Mouse (Mus musculus) layer of hippocampus, adult 2 months (tissue): ENCODE data around the gene Zfand4. TPM values are rescaled to one million over a fixed set of nuclear protein-coding genes. Genes with fewer than 3 reads are reported as not detected.
A peak's percentile ranks its signal among the peaks of the same experiment; 100 is the strongest.

Experiments used
- DNase-seq, 2 experiments: peaks; one replicate each; pipeline ENCODE4 v3.0.0; 2022; ENCODE audit warnings: low spot score in 2 of 2
- H3K27ac ChIP-seq: fragments of 200-600 bp; 2 replicates; pipeline ENCODE4 v1.8.1; 2022
- H3K4me3 ChIP-seq: fragments of 200-600 bp; 2 replicates; pipeline ENCODE4 v1.8.1; 2022; ENCODE audit warnings: mild to moderate bottlenecking
- CTCF ChIP-seq: fragments of 200-600 bp; conservative IDR thresholded peaks from 2 replicates; pipeline ENCODE4 v1.8.1; 2022; ENCODE audit warnings: antibody characterized with exemption, mild to moderate bottlenecking, moderate library complexity
- total RNA-seq, 2 experiments: library from RNA; stranded (reverse); gene quantifications; 2 replicates each; pipeline ENCODE4 v1.2.3; 2021

Gene Zfand4
- total RNA-seq, 2 experiments from 2014 or later, result 8.0 to 8.1 TPM

DNA sequence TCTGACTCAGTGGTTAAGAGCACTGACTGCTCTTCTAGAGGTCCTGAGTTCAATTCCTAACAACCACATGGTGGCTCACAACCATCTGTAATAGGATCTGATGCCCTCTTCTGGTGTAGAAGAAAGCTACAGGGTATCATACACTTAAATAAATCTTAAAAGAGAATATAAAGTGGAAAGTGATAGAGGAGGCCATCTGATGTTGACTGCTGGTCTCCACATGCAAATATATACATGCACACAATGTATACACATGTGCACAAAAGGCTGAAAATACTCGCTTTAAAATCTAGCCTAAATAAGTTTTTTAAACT lies 3.0 kb downstream of the Zfand4 start:
- TF ChIP-seq CTCF, result peak; percentile 64
- H3K4me3 ChIP-seq, result no peak overlapping the region
- no peak overlapping the region for H3K27ac ChIP-seq
- DNase-seq, result no peak

DNA sequence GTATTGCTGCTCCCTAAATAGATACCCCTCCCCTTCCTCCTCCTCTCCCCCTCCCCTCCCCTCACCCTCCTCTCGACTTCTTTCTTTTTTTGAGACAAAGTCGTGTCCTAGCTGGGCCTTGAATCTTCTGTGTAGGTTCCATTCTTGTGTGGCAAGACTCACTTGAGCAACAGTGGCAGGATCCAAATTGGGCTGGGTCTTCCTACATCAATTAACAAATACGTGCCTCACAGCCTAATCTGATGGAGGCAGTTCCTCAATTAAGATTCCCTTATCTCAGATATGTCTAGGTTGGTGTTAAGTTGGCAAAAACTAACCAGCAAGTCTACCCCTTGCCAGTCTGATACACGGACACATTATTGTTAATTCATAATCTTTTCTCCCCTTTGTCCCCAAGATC lies 11.7 kb downstream of the Zfand4 start:
- Histone ChIP-seq H3K27ac (no peak overlapping the region), H3K4me3 (no peak overlapping the region)
- no peak for TF ChIP-seq CTCF
- DNase-seq, result no peak

DNA sequence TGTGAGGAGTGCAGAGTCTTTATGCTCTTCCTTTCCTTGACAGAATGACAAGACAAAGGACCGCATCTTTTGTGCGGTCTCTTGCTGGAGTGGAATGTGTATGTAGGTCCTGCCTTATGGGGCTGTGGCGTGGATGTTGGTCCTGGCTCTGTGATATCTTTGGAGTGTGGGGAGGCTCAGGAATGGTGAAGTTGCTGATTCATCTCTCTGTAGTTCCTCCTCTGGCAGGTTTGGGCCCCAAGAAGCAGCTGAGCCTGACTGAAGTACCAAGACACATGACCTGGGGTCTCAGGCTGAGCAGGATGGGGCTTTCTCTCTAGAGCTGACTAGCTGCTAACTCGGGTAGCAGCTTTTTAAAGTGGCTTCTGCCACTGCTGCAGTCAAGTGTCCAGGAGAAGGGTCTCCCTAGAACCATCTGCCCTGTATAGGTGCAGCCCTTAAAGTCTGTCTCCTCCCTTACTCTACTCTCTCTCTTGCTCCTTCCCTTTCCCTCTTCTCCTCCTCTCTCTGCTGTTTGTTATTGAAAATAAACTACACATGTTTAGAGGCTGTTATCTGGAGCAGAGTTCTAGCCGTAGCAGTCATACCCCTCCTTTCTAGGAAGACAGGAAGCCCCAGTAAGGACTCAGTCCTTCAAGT lies 14.8 kb downstream of the Zfand4 start:
- Histone ChIP-seq H3K27ac (no peak overlapping the region), H3K4me3 (no peak overlapping the region)
- TF ChIP-seq CTCF, result no peak
- no peak for DNase-seq

DNA sequence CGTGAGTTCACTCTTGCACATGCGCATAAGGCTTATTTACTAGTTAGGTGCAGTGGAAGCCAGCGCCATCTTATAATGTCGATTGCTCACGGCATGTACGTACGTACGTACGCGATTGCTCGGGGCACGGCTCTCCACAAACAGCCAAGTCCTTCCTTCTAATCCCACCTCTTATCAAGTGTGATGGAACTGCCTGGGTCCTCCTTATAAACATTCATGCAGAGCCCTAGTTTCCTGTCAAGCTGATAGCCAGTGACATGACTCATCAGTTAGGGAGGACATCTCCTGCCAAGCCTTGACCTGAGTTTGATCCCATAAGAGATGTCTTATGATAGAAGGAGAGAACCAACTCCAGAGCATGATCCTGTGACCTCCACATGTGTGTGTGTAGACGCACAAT lies 17.0 kb downstream of the Zfand4 start:
- DNase-seq, result no peak
- H3K27ac ChIP-seq, result no peak overlapping the region
- no peak for TF ChIP-seq CTCF
- no peak overlapping the region for H3K4me3 ChIP-seq

DNA sequence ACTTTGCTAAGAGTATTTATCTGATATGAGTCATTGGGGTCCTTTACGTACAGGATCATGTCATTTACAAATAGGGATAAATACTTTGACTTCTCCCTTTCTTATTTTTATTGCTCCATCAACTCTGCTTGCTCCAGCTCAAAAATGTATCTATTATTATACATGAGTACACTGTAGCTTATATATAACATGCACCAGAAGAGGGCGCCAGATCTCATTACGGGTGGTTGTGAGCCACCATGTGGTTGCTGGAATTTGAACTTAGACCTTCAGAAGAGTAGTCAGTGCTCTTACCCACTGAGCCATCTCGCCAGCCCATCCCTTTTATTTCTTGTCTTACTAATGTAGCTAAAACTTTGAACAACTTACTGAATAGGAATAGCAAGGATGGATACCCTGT lies 18.5 kb downstream of the Zfand4 start:
- no peak overlapping the region for H3K4me3 ChIP-seq
- peak; percentile 59 for TF ChIP-seq CTCF

DNA sequence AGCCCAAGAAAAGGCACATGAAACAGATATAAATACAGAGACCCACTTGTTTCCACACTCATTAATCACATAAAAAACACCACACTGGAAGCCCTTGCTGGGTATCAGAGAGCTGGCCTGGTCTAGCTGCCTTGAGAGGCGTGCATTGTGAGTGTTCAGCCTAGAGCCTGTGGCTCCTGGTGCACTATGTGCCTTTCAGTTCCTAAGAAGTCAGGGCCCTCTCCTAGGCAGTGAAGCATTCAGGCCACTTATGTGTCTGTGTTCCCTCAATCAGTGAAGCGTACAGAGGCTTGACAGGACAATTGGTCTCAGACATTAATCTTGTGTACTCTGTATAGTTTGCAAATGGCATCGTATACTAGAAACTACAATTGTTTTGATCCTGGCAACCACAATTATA lies 19.3 kb downstream of the Zfand4 start:
- no peak overlapping the region for H3K4me3 ChIP-seq
- no peak for DNase-seq
- no peak overlapping the region for H3K27ac ChIP-seq
- no peak for TF ChIP-seq CTCF

More for the DNA sequence above, 18.5 kb downstream of the Zfand4 start:
- DNase-seq, result no peak
- no peak overlapping the region for H3K27ac ChIP-seq

DNA sequence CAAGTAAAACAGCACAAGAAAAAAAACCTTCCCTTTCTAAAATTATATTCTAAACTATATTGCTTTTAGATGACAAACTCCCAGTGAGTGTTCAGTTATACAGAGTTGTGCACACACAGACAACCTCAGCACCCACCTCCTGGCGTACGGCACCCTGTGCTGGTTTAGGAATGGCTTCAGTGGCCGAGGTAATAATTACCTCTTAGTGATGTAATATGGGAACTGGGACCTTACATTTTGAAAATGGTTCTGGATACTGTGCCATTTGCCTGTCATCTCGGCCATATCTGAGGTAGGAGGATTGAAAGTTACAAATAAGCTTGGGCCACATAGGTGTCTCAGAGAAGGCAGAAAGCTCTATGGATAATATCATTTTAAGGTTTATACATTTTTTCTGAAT lies 22.3 kb downstream of the Zfand4 start:
- TF ChIP-seq CTCF, result no peak

GRCm38 (mm10) chr6:116286870-116287575 lies 23.0 kb downstream of the Zfand4 start:
- TF ChIP-seq CTCF, result no peak
- no peak for DNase-seq
- no peak overlapping the region for H3K4me3 ChIP-seq
- H3K27ac ChIP-seq, result no peak overlapping the region

More for the DNA sequence above, 22.3 kb downstream of the Zfand4 start:
- Histone ChIP-seq H3K27ac (no peak overlapping the region), H3K4me3 (no peak overlapping the region)
- no peak for DNase-seq

- H3K4me3 ChIP-seq, result no peak overlapping the region
- no peak for TF ChIP-seq CTCF
- DNase-seq, result no peak
- no peak overlapping the region for H3K27ac ChIP-seq
Measured at GRCm38 (mm10) chr6:116311411-116311810, 47.4 kb downstream of the Zfand4 start.

DNA sequence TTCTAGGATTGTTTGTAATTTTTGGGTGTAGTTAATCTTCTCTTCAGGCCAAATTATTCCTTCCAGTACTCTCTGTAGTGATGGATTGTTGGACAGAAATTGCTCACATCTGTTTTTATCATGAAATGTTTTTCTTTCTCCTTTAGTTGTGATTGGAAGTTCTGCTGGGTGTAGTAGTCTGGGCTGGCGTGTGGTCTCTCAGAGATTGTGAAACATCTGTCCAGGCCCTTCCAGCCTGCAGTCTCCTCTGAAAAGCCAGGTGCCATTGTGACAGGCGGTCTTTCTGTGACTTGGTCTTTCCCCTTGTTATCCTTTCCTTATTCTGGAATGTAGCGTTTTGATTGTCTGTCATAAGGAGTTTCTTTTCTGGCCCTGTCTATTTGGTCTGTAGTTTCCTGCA lies 55.2 kb downstream of the Zfand4 start:
- no peak for TF ChIP-seq CTCF

DNA sequence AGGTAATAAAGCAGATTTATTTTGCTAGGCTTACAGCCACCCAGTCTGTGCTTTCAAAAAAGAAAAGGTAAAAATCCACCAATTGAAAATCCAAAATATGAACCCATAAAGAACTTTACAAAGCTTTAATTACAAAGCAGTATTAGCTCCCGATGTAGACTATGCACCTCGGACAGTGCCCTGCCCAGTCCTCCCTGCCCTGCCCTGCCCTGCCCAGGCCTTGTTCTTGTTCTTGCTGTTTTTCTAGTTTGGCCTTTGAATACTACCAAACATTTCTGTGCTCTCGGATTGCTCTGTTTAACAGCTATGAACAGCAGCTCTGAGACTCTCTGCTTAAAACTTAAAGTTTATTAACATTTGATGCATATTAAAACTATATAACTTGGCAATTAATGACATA lies 62.6 kb downstream of the Zfand4 start:
- H3K4me3 ChIP-seq, result no peak overlapping the region
- no peak overlapping the region for H3K27ac ChIP-seq
- TF ChIP-seq CTCF, result no peak
- no peak for DNase-seq

More for the DNA sequence above, 55.2 kb downstream of the Zfand4 start:
- H3K4me3 ChIP-seq, result no peak overlapping the region
- H3K27ac ChIP-seq, result no peak overlapping the region
- no peak for DNase-seq

DNA sequence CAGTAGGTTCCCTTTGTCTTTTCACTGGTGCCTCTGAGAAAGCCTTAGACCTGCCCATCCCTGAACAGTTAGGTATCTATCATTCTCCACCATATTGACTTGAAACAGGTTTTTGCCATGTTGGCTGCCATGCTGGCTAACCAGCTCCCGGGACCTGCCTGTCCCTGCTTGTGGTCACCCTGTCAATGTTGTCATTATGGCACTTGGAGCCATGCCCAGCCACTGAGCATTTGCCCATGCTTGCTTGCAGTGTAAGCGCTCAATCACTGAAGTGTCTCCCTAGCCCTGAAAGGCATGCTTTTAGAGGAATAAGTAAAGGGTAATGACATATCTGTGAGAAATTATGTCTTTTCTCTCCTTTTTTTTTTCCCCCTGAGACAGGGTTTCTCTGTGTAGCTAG lies 67.4 kb downstream of the Zfand4 start:
- no peak for TF ChIP-seq CTCF
- no peak for DNase-seq
- Histone ChIP-seq H3K4me3 (no peak overlapping the region), H3K27ac (no peak overlapping the region)

GRCm38 (mm10) chr6:116337466-116337834 lies 73.4 kb downstream of the Zfand4 start:
- DNase-seq, result no peak
- Histone ChIP-seq H3K27ac (peak overlapping the region; percentile 89), H3K4me3 (peak overlapping the region; percentile 72)
- no peak for TF ChIP-seq CTCF

DNA sequence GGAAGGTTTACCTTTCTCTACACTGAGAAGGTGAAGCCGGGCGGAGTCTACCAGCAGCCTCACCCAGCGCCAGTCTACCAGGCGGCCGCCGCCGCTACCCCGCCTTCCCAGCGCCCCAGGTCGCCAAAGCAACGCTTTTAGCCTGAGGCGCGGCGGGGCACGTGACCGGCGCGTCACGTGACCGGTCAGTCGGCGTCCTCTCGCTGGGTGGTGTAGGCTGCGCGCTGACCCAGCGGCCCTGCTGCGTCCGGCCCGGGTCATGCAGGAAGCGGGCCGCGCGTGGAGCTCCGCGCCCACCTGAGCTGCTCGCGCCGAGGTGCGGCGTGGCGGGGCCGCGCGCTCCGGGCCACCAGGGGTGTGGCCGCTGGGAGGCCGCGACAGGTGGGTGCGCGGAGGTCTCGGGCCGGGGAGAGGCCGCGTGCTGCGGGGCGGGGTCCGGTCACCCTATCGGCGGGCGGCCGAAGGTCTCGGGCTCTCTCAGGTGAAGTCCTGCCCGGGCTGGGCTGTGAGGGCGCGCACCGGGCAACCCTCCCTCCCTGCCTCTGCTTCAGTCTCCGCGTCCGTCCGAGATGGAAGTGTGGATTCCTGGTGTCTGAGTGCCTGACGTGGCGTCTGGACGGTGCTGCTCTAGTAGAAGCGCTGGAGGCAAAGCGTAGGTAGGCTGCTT lies 73.9 kb downstream of the Zfand4 start, which contains the start of gene March8:
March8 (plus strand) TSS at position 190 of the 667 bp plus-strand sequence.
- peak; percentile 79 to 80 for DNase-seq
- TF ChIP-seq CTCF, result no peak
- peak within 1 kb of the TSS; percentile 72 for H3K4me3 ChIP-seq
- H3K27ac ChIP-seq, result peak within 1 kb of the TSS; percentile 89
